Mouse (Mus musculus): ENCODE results near the gene Abcg8.

- TF ChIP-seq POLR2A (IDR thresholded peaks at IDR 0.05; ENCODE audit: borderline replicate concordance, extremely low read depth, low read depth, low read length), result no peak
- TF ChIP-seq CTCF (IDR thresholded peaks at IDR 0.05; ENCODE audit: insufficient read depth, low read length), result no peak
Observed at GRCm38 (mm10) chr17:84690111-84690510, 14.0 kb downstream of the Abcg8 start.
